Mouse (Mus musculus) megakaryocyte, embryonic 14.5 days (primary cell): ENCODE data around the gene Upk3a. TPM values are rescaled to one million over a fixed set of nuclear protein-coding genes. Genes with fewer than 3 reads are reported as not detected.
"Not testable (repeated sequence)": the region's sequence is repeated elsewhere in the genome, so short reads cannot be mapped to it uniquely, and the experiment has no call there.

Experiments
- H3K27me3 ChIP-seq: replicated peaks from 2 replicates; pipeline ENCODE3; 2012; ENCODE audit warnings: inconsistent platforms
- H3K36me3 ChIP-seq: replicated peaks from 2 replicates; pipeline ENCODE3; 2012; ENCODE audit warnings: low read length, inconsistent platforms, mixed read lengths
- H3K4me1 ChIP-seq: 2 replicates; pipeline ENCODE4 v1.6.1; 2012; ENCODE audit warnings: inconsistent platforms
- H3K4me3 ChIP-seq: replicated peaks from 2 replicates; pipeline ENCODE3; 2012; ENCODE audit warnings: moderate library complexity, mild to moderate bottlenecking, inconsistent platforms
- H3K9me3 ChIP-seq: 2 replicates; pipeline ENCODE4 v1.6.1; 2012; ENCODE audit warnings: inconsistent platforms
- FLI1 ChIP-seq: IDR thresholded peaks from 2 replicates; pipeline ENCODE4 v1.6.1; 2012; ENCODE audit warnings: low read length, inconsistent platforms, mixed read lengths
- GATA1 ChIP-seq: IDR thresholded peaks from 3 replicates; pipeline ENCODE4 v1.6.1; 2012; ENCODE audit warnings: mixed read lengths, low read length, inconsistent platforms, borderline replicate concordance
- polyA plus RNA-seq: library from polyadenylated mRNA; stranded (reverse); fragments of >175 nt; gene quantifications from 2 replicates; pipeline ENCODE4 v1.2.3, GENCODE M21; 2012; ENCODE audit warnings: low replicate concordance; ENCODE audit not compliant: insufficient read depth

Gene Upk3a
- polyA plus RNA-seq, 1 experiment: not detected

DNA sequence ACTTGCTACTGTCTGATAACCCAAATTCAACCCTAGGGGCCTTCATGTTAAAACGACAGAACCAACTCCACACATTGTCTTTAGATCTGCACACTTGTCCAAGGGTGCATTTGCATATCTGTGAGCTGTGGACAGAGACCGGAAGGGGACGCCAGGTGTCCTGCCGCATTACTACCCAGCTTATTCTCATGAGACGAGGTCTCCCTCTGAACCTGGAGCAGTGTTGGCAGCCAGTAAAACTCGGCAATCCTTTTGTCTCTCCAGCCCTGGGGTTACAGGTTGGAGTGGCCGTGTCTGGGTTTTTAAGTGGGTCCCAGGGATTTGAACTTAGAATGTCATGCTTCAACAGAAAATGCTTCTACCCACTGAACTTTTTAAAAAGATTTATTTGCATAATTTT lies 17.0 kb upstream of the Upk3a start:
- Histone ChIP-seq H3K4me1 (peaks cover 18% of the 10 kb centered on the region), H3K4me3 (no peak overlapping the region), H3K36me3 (no peaks in the 10 kb centered on the region), H3K27me3 (peaks cover 52% of the 10 kb centered on the region), H3K9me3 (no peaks in the 10 kb centered on the region)
- TF ChIP-seq GATA1: no peak
- no peak for TF ChIP-seq FLI1

DNA sequence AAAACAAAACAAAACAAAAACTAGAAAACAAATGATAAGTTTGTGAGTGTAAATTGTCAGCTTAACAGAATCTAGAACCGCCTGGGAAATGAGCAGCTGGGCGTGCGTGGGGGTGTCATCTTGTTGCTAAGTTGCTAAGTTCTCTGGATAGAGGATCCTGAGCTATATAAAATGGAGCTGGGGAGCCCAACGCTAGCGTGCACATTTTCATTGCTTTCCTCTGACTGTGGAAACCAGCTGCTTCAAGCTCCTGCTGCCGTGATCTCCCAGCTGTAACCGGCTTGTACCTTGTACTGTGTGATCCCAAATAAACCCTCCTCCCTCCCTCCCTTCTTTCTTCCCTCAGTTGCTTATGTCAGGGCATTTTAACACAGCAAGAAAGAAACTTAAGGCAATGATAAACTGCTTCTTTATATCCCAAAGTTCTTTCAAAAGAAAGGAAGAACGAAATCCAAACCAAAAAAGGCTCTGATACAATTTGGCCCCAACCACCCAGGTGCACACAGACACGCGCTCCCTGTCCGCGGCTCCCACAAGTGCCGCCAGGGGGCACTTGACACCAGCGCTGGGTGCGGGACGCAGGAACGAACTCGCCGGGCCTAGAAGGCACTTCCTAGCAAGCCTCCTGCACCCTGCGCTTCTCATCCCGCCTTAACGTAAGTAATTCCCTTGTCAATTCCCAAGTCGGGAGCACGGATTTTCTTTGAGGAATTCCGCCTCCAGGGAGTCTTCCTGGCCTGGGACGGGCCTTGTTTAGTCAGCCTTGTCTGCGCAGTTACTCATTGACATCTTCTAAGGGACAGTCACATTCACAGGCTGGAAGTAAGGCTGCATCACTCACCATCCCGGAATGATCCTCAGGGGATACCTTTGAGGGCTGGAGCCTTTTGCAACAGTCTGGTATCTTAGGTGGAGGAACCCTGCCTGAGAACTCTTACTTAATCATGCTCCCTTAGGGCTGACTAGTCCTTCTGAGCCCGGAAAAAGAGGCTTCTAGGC lies 15.7 kb upstream of the Upk3a start:
- Histone ChIP-seq H3K27me3 (peaks cover 52% of the 10 kb centered on the region), H3K36me3 (no peaks in the 10 kb centered on the region), H3K4me1 (peaks cover 8% of the 10 kb centered on the region; the same call in 1 of the 2 replicates), H3K4me3 (peak overlapping the region; percentile 70), H3K9me3 (no peaks in the 10 kb centered on the region)
- TF ChIP-seq GATA1 (no peak), FLI1 (no peak)

DNA sequence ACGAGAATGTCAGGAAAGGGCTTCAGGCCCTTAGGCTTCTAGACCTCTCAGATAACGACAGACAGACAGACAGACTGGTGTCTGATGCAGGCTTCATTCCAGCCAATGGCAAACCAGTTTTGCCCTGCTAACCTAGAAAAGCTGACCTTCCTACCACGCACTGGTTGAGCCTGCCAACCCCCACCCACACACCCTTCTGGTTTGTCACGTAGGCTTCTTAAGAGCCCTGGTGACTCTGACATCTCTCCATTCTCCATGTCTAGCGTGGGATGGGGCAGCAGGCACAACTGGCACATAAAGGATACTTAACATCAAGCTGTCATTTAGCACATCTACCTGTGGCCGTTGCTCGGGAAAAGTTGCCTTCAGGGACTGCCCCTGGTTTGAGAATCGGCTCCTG lies 7.3 kb upstream of the Upk3a start:
- Histone ChIP-seq H3K9me3 (no peaks in the 10 kb centered on the region), H3K27me3 (peaks cover 42% of the 10 kb centered on the region), H3K4me3 (no peak overlapping the region), H3K36me3 (no peaks in the 10 kb centered on the region), H3K4me1 (no peaks in the 10 kb centered on the region)
- TF ChIP-seq FLI1: no peak
- no peak for TF ChIP-seq GATA1

DNA sequence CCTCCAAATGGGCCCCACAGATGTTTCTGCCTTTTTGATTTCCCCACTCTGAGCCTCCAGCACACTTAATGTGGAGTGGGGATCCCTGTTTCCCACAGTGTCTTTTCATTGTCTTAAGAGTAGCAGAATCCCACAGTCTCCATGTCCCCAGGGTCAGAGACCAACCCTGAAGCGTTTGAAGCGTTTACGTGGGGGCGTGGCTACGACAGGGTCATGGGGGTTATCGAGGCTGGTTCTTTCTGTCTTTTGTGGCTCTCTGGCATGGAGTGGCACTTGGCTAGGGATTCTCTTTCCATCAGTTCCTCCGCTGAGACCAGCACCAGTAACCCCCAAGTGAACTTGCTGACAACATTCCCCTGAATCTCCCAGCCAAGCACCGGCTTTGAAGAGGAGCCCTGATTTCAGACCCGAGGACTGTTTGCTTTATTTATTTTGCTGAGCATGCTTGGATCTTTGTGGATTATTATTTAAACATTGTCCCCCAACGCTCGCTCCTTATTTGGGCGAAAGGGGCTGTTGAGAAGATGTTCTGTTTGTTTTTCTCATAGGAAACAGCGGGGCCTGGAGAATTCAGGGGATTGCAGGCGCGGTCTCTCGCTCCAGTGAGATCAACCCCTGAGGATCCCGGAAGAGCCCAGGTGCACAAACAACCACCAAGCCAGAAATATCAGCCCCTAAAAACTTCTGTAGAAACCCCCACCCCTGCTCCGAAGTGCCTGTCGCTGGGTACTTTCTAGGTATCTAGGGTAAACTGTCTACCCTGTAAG lies 4.9 kb upstream of the Upk3a start:
- H3K4me3 ChIP-seq: no peak overlapping the region
- H3K27me3 ChIP-seq: peaks cover 55% of the 10 kb centered on the region
- TF ChIP-seq GATA1: no peak
- no peak for TF ChIP-seq FLI1
- H3K36me3 ChIP-seq: no peaks in the 10 kb centered on the region
- peaks cover 2% of the 10 kb centered on the region; the same call in 1 of the 2 replicates for H3K4me1 ChIP-seq
- H3K9me3 ChIP-seq: no peaks in the 10 kb centered on the region

DNA sequence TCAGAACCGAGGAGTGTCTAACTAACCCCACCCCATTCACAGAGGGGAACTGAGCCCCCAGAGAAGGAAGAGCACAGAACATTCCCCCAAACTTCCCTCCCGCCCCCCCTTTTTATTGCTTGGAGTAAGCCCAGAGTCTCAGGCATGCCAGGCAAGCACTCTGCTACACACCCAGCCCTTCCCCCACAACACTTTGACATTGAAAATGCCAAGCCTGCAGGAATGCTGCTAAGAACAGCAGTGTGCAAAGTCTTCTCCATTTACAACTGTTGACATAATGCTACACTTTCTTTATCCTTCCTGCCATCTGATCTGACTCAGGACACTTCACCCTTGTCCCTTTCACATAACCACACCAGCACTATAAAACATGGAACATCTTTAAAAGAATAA lies 4.3 kb upstream of the Upk3a start:
- TF ChIP-seq GATA1 (no peak), FLI1 (no peak)
- peaks cover 57% of the 10 kb centered on the region for H3K27me3 ChIP-seq

DNA sequence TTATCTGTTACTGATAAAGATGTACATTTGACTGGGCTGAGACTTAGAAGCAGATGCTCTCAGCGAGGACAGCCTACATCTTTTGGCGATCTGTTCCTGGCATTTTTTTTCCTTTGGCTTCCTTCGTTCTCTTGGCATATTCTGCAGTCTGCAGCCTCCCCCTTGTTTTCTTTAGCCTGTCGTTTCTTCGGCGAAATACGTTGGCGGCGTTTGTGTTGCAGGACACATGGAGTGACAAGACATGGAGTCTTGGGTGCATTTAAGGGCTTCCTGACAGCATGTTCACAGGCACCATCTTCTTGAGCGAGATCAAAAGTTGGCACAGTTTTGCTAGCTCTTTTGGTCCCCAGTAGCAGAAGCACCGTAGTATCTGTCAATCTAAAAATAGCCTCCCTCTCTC lies 1.2 kb upstream of the Upk3a start:
- TF ChIP-seq FLI1 (no peak), GATA1 (no peak)
- Histone ChIP-seq H3K27me3 (peaks cover 74% of the 10 kb centered on the region), H3K4me3 (no peak overlapping the region), H3K4me1 (peaks cover 11% of the 10 kb centered on the region), H3K9me3 (no peaks in the 10 kb centered on the region), H3K36me3 (no peaks in the 10 kb centered on the region)

More for the DNA sequence above, 4.3 kb upstream of the Upk3a start:
- Histone ChIP-seq H3K9me3 (no peaks in the 10 kb centered on the region), H3K36me3 (no peaks in the 10 kb centered on the region), H3K4me1 (peaks cover 5% of the 10 kb centered on the region; the same call in 1 of the 2 replicates), H3K4me3 (no peak overlapping the region)

DNA sequence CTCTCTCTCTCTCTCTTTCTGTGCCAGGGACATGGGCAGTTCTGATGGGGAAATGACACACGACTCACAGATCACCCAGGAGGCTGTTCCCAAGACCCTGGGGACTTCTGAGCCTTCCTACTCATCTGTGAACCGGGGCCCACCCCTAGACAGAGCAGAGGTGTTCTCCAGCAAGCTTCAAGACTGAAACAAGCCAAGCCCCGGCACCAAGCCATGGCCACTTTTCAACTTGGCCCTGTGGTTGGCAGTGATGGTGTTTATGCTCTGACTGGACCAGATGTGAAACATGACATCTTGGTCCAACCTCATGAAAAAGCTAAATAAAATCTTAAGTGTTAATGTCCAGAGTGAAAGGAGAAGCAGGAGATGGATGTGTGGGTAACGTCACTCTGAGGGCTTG lies 5.3 kb downstream of the Upk3a start:
- H3K36me3 ChIP-seq: no peaks in the 10 kb centered on the region
- H3K4me3 ChIP-seq: no peak overlapping the region
- no peaks in the 10 kb centered on the region for H3K9me3 ChIP-seq
- H3K4me1 ChIP-seq: peaks cover 7% of the 10 kb centered on the region
- peaks cover 72% of the 10 kb centered on the region for H3K27me3 ChIP-seq
- TF ChIP-seq FLI1 (no peak), GATA1 (no peak)

DNA sequence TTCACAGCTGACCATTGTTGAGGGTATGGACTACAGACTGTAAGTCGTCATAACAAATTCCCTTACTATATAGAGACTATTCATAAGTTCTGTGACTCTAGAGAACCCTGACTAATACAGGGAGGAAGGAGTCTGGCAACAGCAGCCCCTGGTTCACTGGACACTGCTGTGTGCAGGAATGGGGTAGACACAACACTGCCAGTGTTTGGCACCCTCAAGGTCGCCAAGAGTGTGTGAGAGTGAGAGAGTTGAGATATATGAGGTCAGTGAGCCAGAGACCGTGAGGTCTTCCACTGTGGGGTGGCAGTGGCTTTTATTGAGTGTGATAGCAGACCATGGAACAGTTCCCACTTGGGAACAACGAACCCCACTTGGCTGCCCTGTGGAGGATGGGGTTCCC lies 9.3 kb downstream of the Upk3a start:
- no peak for TF ChIP-seq GATA1
- no peak for TF ChIP-seq FLI1
- no peak overlapping the region for H3K4me3 ChIP-seq
- peaks cover 44% of the 10 kb centered on the region for H3K27me3 ChIP-seq
- H3K9me3 ChIP-seq: no peaks in the 10 kb centered on the region
- H3K4me1 ChIP-seq: no peaks in the 10 kb centered on the region
- no peaks in the 10 kb centered on the region for H3K36me3 ChIP-seq

DNA sequence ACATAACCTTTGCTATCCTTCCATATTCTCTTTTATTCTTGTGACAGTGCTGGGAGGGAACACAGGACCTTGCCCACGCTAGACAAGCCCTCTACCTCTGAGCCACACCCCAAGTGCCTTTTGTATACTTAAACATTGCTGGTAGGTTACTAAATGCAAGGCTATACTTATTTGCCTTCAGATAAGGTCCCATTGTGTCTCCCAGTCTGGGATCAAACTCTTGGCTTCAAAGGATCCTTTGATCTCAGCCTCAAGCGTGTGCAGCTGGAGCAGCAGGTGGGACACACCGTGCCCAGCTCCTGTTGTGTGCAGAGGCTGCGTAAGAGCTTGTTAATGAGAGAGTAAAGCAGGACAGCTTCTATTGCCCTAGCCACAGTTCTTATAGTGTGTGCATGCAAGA lies 10.8 kb downstream of the Upk3a start:
- no peak overlapping the region for H3K4me3 ChIP-seq
- no peaks in the 10 kb centered on the region for H3K36me3 ChIP-seq
- TF ChIP-seq GATA1 (no peak), FLI1 (no peak)
- H3K4me1 ChIP-seq: no peaks in the 10 kb centered on the region
- peaks cover 46% of the 10 kb centered on the region for H3K27me3 ChIP-seq
- no peaks in the 10 kb centered on the region for H3K9me3 ChIP-seq

DNA sequence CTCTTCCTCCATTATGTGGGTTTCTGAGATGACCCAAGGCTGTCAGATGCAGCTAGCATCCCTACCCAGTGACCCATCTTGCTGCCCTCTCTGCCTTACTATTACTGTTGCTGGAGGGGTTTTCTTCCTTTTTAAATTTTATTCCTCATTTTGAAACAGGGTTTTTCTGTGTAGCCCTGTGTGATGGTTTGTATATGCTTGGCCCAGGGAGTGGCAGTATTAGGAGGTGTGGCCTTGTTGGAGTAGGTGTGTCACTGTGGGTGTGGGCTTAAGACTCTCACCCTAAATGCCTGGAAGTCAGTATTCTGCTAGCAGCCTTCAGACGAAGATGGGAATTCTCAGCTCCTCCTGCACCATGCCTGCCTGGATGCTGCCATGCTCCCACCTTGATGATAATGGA lies 11.7 kb downstream of the Upk3a start, which contains the start of gene Fam118a:
Fam118a (plus strand) TSS at position 301 of the 400 bp plus-strand sequence.
- peaks cover 45% of the 10 kb centered on the region for H3K27me3 ChIP-seq
- H3K36me3 ChIP-seq, H3K9me3 ChIP-seq, H3K4me1 ChIP-seq, H3K4me3 ChIP-seq: not testable (repeated sequence)

DNA sequence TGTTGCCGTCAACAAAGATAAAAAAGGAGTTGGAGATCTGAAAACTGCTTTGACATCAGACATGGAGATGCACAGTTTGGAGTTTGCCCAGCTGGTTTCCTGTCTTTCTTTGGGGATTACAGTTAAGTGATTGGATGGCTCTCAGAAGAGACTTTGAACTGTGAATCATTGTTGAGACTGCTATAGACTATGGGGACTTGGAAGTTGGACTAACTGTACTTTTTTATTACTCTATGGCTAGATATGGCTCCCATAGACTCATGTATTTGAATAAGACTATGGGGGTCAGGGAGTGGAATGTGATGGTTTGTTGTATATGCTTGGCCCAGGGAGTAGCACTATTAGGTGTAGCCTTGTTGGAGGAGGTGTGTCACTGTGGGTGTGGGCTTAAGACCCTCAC lies 13.7 kb downstream of the Upk3a start:
- H3K27me3 ChIP-seq: peaks cover 38% of the 10 kb centered on the region
- not testable (repeated sequence) for H3K36me3 ChIP-seq, H3K4me1 ChIP-seq, H3K9me3 ChIP-seq, H3K4me3 ChIP-seq
